11 mouse cellular contexts compared by ENCODE assay signal in genomic region chr11:88825909-88826308, GRCm38 (mm10). TPM values are rescaled to one million over a fixed set of nuclear protein-coding genes. Genes with fewer than 3 reads are reported as not detected.
DNase-seq lines count a peak whose midpoint lies in the region; ATAC-seq and TF ChIP-seq lines count a peak whose summit lies in the region.
"Had no signal": no experiment of that assay in that cellular context is flagged by ENCODE, and none has a peak within 500 bp of the region (broad histone marks: within the 10 kb centered on the region; RNA-seq: fewer than 3 reads in every experiment).

No protein-coding gene starts in this region.

- no peak for TF ChIP-seq POLR2A in heart, adult 2 months (IDR thresholded peaks at IDR 0.05; ENCODE audit: insufficient read depth, low read depth, low read length)

- TF ChIP-seq EP300 in heart, adult 2 months (IDR thresholded peaks at IDR 0.05; ENCODE audit: insufficient read depth, low read depth, low read length), result no peak
- TF ChIP-seq EP300 in liver, postnatal 0 days (IDR thresholded peaks at IDR 0.05; ENCODE audit: low read depth), result no peak

- no peaks in the 10 kb centered on the region for H3K36me3 ChIP-seq in heart, adult 2 months (ENCODE audit: control insufficient read depth, insufficient read depth, low read length)
- 0 out of 2 replicates have a peak, but pooled peaks cover 4% of the 10 kb centered on the region for H3K36me3 ChIP-seq in liver, postnatal 0 days (replicated peaks; ENCODE audit: insufficient read depth, low read length)
- H3K36me3 ChIP-seq in liver, embryonic 11.5 days (ENCODE audit: control insufficient read depth, insufficient read depth, low read length), result peaks cover 6% of the 10 kb centered on the region
- peaks cover 1% of the 10 kb centered on the region; the same call in 1 of the 2 replicates for H3K36me3 ChIP-seq in neural tube, embryonic 15.5 days

- DNase-seq in heart, adult 2 months, result no peak
- DNase-seq in heart, adult 9 months (ENCODE audit: low spot score in 2 of 2), result no peak
- no peak for DNase-seq in liver, postnatal 0 days
- DNase-seq in liver, embryonic 11.5 days (ENCODE audit: low spot score), result no peak
- peak; percentile 70 for DNase-seq in NIH3T3 (ENCODE audit: low read depth)
- peak; percentile 84 to 86 for DNase-seq in cerebellum, postnatal 14 days
- DNase-seq: gastrocnemius, postnatal 36 days; heart, postnatal 14 days; kidney, adult 11 months; lung, adult 2 months had no signal

- H3K9me3 ChIP-seq in liver, postnatal 0 days (ENCODE audit: low read length), result no peaks in the 10 kb centered on the region
- H3K9me3 ChIP-seq in liver, embryonic 11.5 days (ENCODE audit: control insufficient read depth, low read length), result no peaks in the 10 kb centered on the region
- no peaks in the 10 kb centered on the region for H3K9me3 ChIP-seq in neural tube, embryonic 15.5 days (replicated peaks)

- peak; percentile 33 for TF ChIP-seq CTCF in heart, adult 2 months (IDR thresholded peaks at IDR 0.05)
- 0 out of 2 replicates have a peak, but pooled peaks have one; percentile 7 for TF ChIP-seq CTCF in liver, postnatal 0 days (IDR thresholded peaks at IDR 0.05; ENCODE audit: low read depth)

- H3K4me2 ChIP-seq in liver, postnatal 0 days (ENCODE audit: low read depth, low read length), result no peak overlapping the region
- no peak overlapping the region for H3K4me2 ChIP-seq in liver, embryonic 11.5 days
- H3K4me2 ChIP-seq in neural tube, embryonic 15.5 days, result no peak overlapping the region

- no peak overlapping the region for H3K9ac ChIP-seq in heart, adult 2 months (ENCODE audit: low read depth, low read length)
- no peak overlapping the region for H3K9ac ChIP-seq in liver, postnatal 0 days (replicated peaks)
- no peak overlapping the region for H3K9ac ChIP-seq in liver, embryonic 11.5 days (ENCODE audit: low read depth, low read length)
- no peak overlapping the region for H3K9ac ChIP-seq in neural tube, embryonic 15.5 days (replicated peaks)

- WGBS in heart, adult 2 months, result 18% methylated on average over 7 of the region's 7 CpGs
- WGBS in liver, postnatal 0 days (ENCODE audit: insufficient replicate concordance), result 40% methylated on average over 7 of the region's 7 CpGs
- 44% methylated on average over 7 of the region's 7 CpGs for WGBS in liver, embryonic 11.5 days
- WGBS in neural tube, embryonic 15.5 days, result 47% methylated on average over 7 of the region's 7 CpGs

- no peak overlapping the region for H3K27ac ChIP-seq in heart, adult 2 months
- H3K27ac ChIP-seq in liver, postnatal 0 days (ENCODE audit: low read depth), result no peak overlapping the region
- no peak overlapping the region for H3K27ac ChIP-seq in liver, embryonic 11.5 days (ENCODE audit: low read depth, low read length)
- no peak overlapping the region for H3K27ac ChIP-seq in neural tube, embryonic 15.5 days (replicated peaks)

- intact Hi-C loops in heart, adult 2 months (cut with DNase I), result no loop called here

- no peaks in the 10 kb centered on the region for H3K27me3 ChIP-seq in heart, adult 2 months (ENCODE audit: control insufficient read depth, insufficient read depth, low read length)
- H3K27me3 ChIP-seq in liver, postnatal 0 days (ENCODE audit: insufficient read depth, low read length), result peaks cover 16% of the 10 kb centered on the region
- peaks cover 19% of the 10 kb centered on the region for H3K27me3 ChIP-seq in liver, embryonic 11.5 days (replicated peaks; ENCODE audit: control insufficient read depth, insufficient read depth, low read length)
- H3K27me3 ChIP-seq in neural tube, embryonic 15.5 days (replicated peaks), result no peaks in the 10 kb centered on the region; the same call in 1 of the 2 replicates

- ATAC-seq in liver, postnatal 0 days, result no peak
- ATAC-seq in liver, embryonic 11.5 days (replicated peaks; ENCODE audit: low FRiP score), result no peak
- ATAC-seq in neural tube, embryonic 15.5 days (ENCODE audit: low FRiP score), result no peak

- H3K4me3 ChIP-seq in heart, adult 2 months, result no peak overlapping the region
- H3K4me3 ChIP-seq in liver, postnatal 0 days (ENCODE audit: low read depth, low read length), result no peak overlapping the region
- no peak overlapping the region for H3K4me3 ChIP-seq in liver, embryonic 11.5 days (ENCODE audit: low read depth, low read length)
- no peak overlapping the region for H3K4me3 ChIP-seq in neural tube, embryonic 15.5 days (replicated peaks)

- no peaks in the 10 kb centered on the region; the same call in 1 of the 2 replicates for H3K4me1 ChIP-seq in heart, adult 2 months (ENCODE audit: control insufficient read depth, insufficient read depth, low read length)
- no peaks in the 10 kb centered on the region for H3K4me1 ChIP-seq in liver, postnatal 0 days (ENCODE audit: insufficient read depth)
- H3K4me1 ChIP-seq in liver, embryonic 11.5 days (replicated peaks; ENCODE audit: control insufficient read depth, insufficient read depth, low read length), result no peaks in the 10 kb centered on the region
- peaks cover 18% of the 10 kb centered on the region for H3K4me1 ChIP-seq in neural tube, embryonic 15.5 days

- no peaks in the 10 kb centered on the region for H3K79me2 ChIP-seq in heart, adult 2 months (replicated peaks; ENCODE audit: control insufficient read depth, insufficient read depth, low read length)

RNA-seq across cellular contexts. Expression of gene Akap1, which starts 38.5 kb away (rescaled TPM):
- total RNA-seq in heart, adult 2 months (2021), result 100 to 1,000 TPM; 140 to 141 TPM
- 125 and 178 TPM in 2 replicates for polyA plus RNA-seq in heart, adult 2 months (2012; rRNA removed)
- polyA plus RNA-seq in liver, postnatal 0 days (2015; fragmentation: Nextera tagmentation; extraction: Ambion mirVana), result 14.2 and 14.5 TPM in 2 replicates
- polyA plus RNA-seq in liver, embryonic 11.5 days (2014; fragmentation: Nextera tagmentation; extraction: Ambion mirVana), result 17.3 and 18.9 TPM in 2 replicates
- polyA plus RNA-seq in neural tube, embryonic 15.5 days (2015; fragmentation: Nextera tagmentation; extraction: Ambion mirVana), result 26.0 and 27.6 TPM in 2 replicates

Comparison
In these comparisons a context has a peak if more than half of its experiments do, and no peak if none do; other contexts are left out.
1. DNase-seq: peak in NIH3T3 (single experiment) and cerebellum, postnatal 14 days (2 of 2); none in heart, adult 2 months (0 of 2), heart, adult 9 months (0 of 2), liver, postnatal 0 days (single experiment) and liver, embryonic 11.5 days (single experiment).